Mouse (Mus musculus): ENCODE data around the gene Pgm2l1. TPM values are rescaled to one million over a fixed set of nuclear protein-coding genes. Genes with fewer than 3 reads are reported as not detected.

Pgm2l1 gene
- total RNA-seq, 2 experiments from 2014 or later = 250 to 271 TPM

Other genes with a start within 250 kb of the Pgm2l1 start
- gene Rnf169, start 246.9 kb upstream of the Pgm2l1 start, total RNA-seq (2021) = 10 to 100 TPM; 45.6 to 47.4 TPM
- gene Chrdl2, start 221.2 kb upstream of the Pgm2l1 start, total RNA-seq (2021) = under 1 TPM in 1 of 2 experiments, not detected in 1; 0.37 TPM
- gene Pold3, start 105.8 kb upstream of the Pgm2l1 start, total RNA-seq (2021) = 10 to 100 TPM; 33.4 to 38.0 TPM
- 1 to 10 TPM; 4.7 to 5.4 TPM for gene Lipt2, start 68.1 kb upstream of the Pgm2l1 start, total RNA-seq (2021)
- under 1 TPM in 1 of 2 experiments, not detected in 1; 0.37 TPM for gene Kcne3, start 50.9 kb upstream of the Pgm2l1 start, total RNA-seq (2021)
- 1 to 10 TPM; 5.0 to 6.4 TPM for gene P4ha3, start 58.1 kb downstream of the Pgm2l1 start, total RNA-seq (2021)
- 10 to 100 TPM; 23.6 to 25.8 TPM for gene C2cd3, start 144.8 kb downstream of the Pgm2l1 start, total RNA-seq (2021)
- gene Ppme1, start 144.9 kb downstream of the Pgm2l1 start, total RNA-seq (2021) = 100 to 1,000 TPM; 208 to 219 TPM
- 1 to 10 TPM; 2.0 to 3.6 TPM for gene Ucp3, start 245.6 kb downstream of the Pgm2l1 start, total RNA-seq (2021)